Mouse (Mus musculus) myocyte (in vitro differentiated cells): Measurements from ENCODE around the gene Fip1l1.

Experiments
- CEBPB ChIP-seq: IDR thresholded peaks from 2 replicates; pipeline ENCODE4 v1.6.1; 2011; ENCODE audit warnings: mild to moderate bottlenecking, moderate library complexity; ENCODE audit not compliant: poor library complexity, insufficient read depth, severe bottlenecking
- MAX ChIP-seq: IDR thresholded peaks from one replicate; pipeline ENCODE4 v1.6.1; 2011; ENCODE audit warnings: low read depth, mild to moderate bottlenecking, control low read depth
- POLR2A ChIP-seq: IDR thresholded peaks from one replicate; pipeline ENCODE4 v1.6.1; 2011; ENCODE audit warnings: low read depth, mild to moderate bottlenecking, control low read depth, moderate library complexity; ENCODE audit not compliant: insufficient read length
- POLR2AphosphoS2 ChIP-seq: IDR thresholded peaks from one replicate; pipeline ENCODE4 v1.6.1; 2011; ENCODE audit warnings: low read depth, control low read depth; ENCODE audit not compliant: insufficient read length
- TCF12 ChIP-seq: IDR thresholded peaks from one replicate; pipeline ENCODE4 v1.6.1; 2011; ENCODE audit warnings: mild to moderate bottlenecking, control low read depth; ENCODE audit not compliant: poor library complexity, insufficient read depth, severe bottlenecking
- TCF3 ChIP-seq: IDR thresholded peaks from one replicate; pipeline ENCODE4 v1.6.1; 2011; ENCODE audit warnings: low read depth, control low read depth; ENCODE audit not compliant: insufficient read length
- USF1 ChIP-seq: IDR thresholded peaks from one replicate; pipeline ENCODE4 v1.6.1; 2011; ENCODE audit warnings: low read depth, mild to moderate bottlenecking, control low read depth, moderate library complexity

DNA sequence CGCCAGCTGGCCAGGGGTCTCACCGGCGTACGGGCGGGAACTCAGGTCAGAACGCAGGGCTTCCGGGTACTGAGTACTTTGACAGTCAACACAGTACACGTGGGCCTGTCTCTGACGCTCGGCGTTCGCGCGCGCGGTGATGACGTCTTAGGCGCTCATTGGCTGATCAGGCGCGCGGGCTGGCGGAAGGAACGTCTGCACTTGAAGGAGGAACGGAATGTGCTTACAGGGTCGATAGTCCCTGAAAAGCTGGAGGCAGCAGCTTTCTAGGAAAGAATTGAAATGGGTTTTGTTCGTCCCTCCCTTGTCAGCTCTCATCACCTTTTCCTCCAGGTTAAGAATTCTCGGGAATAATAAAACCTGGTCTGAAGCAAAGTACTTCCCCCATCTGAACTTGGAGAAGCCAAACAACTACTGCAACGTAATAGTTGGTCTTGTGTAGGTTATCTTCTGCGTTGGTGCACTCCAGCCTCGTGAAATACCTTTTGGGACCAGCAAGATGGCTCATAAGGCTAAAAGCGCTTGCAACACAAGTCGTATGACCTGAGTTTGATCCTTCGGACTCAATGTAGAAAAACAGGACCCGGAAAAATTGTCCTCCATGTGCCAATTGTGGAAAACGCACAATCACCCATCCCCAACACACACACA is 3.5 kb upstream of the Fip1l1 start, which contains the start of gene Scfd2:
- peak; percentile 95 for TF ChIP-seq MAX
- peak; percentile 66 for TF ChIP-seq POLR2A
- no peak for TF ChIP-seq POLR2AphosphoS2
- no peak for TF ChIP-seq TCF3
- no peak for TF ChIP-seq CEBPB
- TF ChIP-seq USF1 = peak; percentile 73
- no peak for TF ChIP-seq TCF12
